ENCODE assay signal across 8 mouse cellular contexts in genomic region chr17:12791420-12791819, GRCm38 (mm10). TPM values are rescaled to one million over a fixed set of nuclear protein-coding genes. Genes with fewer than 3 reads are reported as not detected.
A peak's percentile ranks its signal among the peaks of the same experiment; 100 is the strongest.
DNase-seq lines count a peak whose midpoint lies in the region; ATAC-seq and TF ChIP-seq lines count a peak whose summit lies in the region.

No protein-coding gene starts in this region.

- H3K9ac ChIP-seq in hindbrain, embryonic 13.5 days, result no peak overlapping the region
- no peak overlapping the region for H3K9ac ChIP-seq in liver, embryonic 15.5 days
- H3K9ac ChIP-seq in stomach, postnatal 0 days (ENCODE audit: low read length), result no peak overlapping the region

- H3K36me3 ChIP-seq in hindbrain, embryonic 13.5 days, result no peaks in the 10 kb centered on the region
- H3K36me3 ChIP-seq in liver, embryonic 15.5 days (replicated peaks), result no peaks in the 10 kb centered on the region; the same call in 1 of the 2 replicates
- no peaks in the 10 kb centered on the region for H3K36me3 ChIP-seq in stomach, postnatal 0 days (ENCODE audit: control insufficient read depth, insufficient read depth, low read length)

- WGBS in cerebellum, adult 2 months, result 82% methylated on average over 4 of the region's 4 CpGs
- 71% methylated on average over 4 of the region's 4 CpGs for WGBS in hindbrain, embryonic 13.5 days
- WGBS in liver, embryonic 15.5 days (ENCODE audit: insufficient replicate concordance), result 49% methylated on average over 4 of the region's 4 CpGs
- 22% methylated on average over 4 of the region's 4 CpGs for WGBS in stomach, postnatal 0 days

- no peak for TF ChIP-seq CTCF in cerebellum, adult 2 months (IDR thresholded peaks at IDR 0.05; ENCODE audit: borderline replicate concordance, insufficient read depth, low read depth, low read length)
- TF ChIP-seq CTCF in stomach, postnatal 0 days (IDR thresholded peaks at IDR 0.05; ENCODE audit: low read depth), result no peak

- no peak overlapping the region for H3K4me2 ChIP-seq in hindbrain, embryonic 13.5 days
- no peak overlapping the region for H3K4me2 ChIP-seq in liver, embryonic 15.5 days
- H3K4me2 ChIP-seq in stomach, postnatal 0 days (replicated peaks; ENCODE audit: low read depth), result no peak overlapping the region

- ATAC-seq in hindbrain, embryonic 13.5 days (ENCODE audit: low FRiP score), result no peak
- no peak for ATAC-seq in liver, embryonic 15.5 days (ENCODE audit: insufficient read depth)
- ATAC-seq in stomach, postnatal 0 days (ENCODE audit: low FRiP score, low TSS enrichment), result peak; percentile 31; the same call in 1 of the 2 replicates

- H3K4me1 ChIP-seq in cerebellum, adult 2 months (ENCODE audit: control insufficient read depth, insufficient read depth, low read length), result peaks cover 9% of the 10 kb centered on the region; the same call in 1 of the 2 replicates
- peaks cover 29% of the 10 kb centered on the region for H3K4me1 ChIP-seq in hindbrain, embryonic 13.5 days (replicated peaks)
- H3K4me1 ChIP-seq in liver, embryonic 15.5 days (replicated peaks), result peaks cover 58% of the 10 kb centered on the region
- H3K4me1 ChIP-seq in stomach, postnatal 0 days (replicated peaks; ENCODE audit: control insufficient read depth, insufficient read depth), result peaks cover 25% of the 10 kb centered on the region

- TF ChIP-seq EP300 in stomach, postnatal 0 days (optimal IDR thresholded peaks at IDR 0.05), result peak; percentile 36

- H3K27me3 ChIP-seq in cerebellum, adult 2 months (ENCODE audit: control insufficient read depth, insufficient read depth, low read length), result no peaks in the 10 kb centered on the region
- no peaks in the 10 kb centered on the region for H3K27me3 ChIP-seq in hindbrain, embryonic 13.5 days
- H3K27me3 ChIP-seq in liver, embryonic 15.5 days, result no peaks in the 10 kb centered on the region
- H3K27me3 ChIP-seq in stomach, postnatal 0 days (ENCODE audit: control insufficient read depth, insufficient read depth, low read length), result no peaks in the 10 kb centered on the region

- H3K27ac ChIP-seq in cerebellum, adult 2 months (ENCODE audit: insufficient read depth, low read length), result 0 out of 2 replicates have a peak overlapping the region, but pooled peaks have one; percentile 3
- peak overlapping the region; percentile 80 for H3K27ac ChIP-seq in hindbrain, embryonic 13.5 days
- H3K27ac ChIP-seq in liver, embryonic 15.5 days (replicated peaks), result peak overlapping the region; percentile 70; the same call in 1 of the 2 replicates
- peak overlapping the region; percentile 82 for H3K27ac ChIP-seq in stomach, postnatal 0 days (replicated peaks)

- no peaks in the 10 kb centered on the region for H3K9me3 ChIP-seq in hindbrain, embryonic 13.5 days
- no peaks in the 10 kb centered on the region for H3K9me3 ChIP-seq in liver, embryonic 15.5 days (replicated peaks)
- H3K9me3 ChIP-seq in stomach, postnatal 0 days (ENCODE audit: control insufficient read depth, low read length), result no peaks in the 10 kb centered on the region

- no peak for DNase-seq in cerebellum, adult 2 months
- no peak for DNase-seq in cerebellum, adult 18-20 months
- DNase-seq in fibroblast of lung, adult 2 months (ENCODE audit: low read depth), result peak; percentile 91
- no peak for DNase-seq in stomach, postnatal 0 days (ENCODE audit: low spot score)
- no peak for DNase-seq in cerebellum, adult 8-10 months
- DNase-seq in layer of hippocampus, adult 11-12 months (ENCODE audit: low spot score), result no peak

- TF ChIP-seq POLR2A in cerebellum, adult 2 months (IDR thresholded peaks at IDR 0.05; ENCODE audit: borderline replicate concordance, insufficient read depth, low read length), result no peak

- H3K4me3 ChIP-seq in cerebellum, adult 2 months (replicated peaks; ENCODE audit: insufficient read depth, low read depth, low read length), result no peak overlapping the region
- no peak overlapping the region for H3K4me3 ChIP-seq in hindbrain, embryonic 13.5 days
- H3K4me3 ChIP-seq in liver, embryonic 15.5 days (replicated peaks), result no peak overlapping the region
- no peak overlapping the region for H3K4me3 ChIP-seq in stomach, postnatal 0 days (ENCODE audit: low read depth, low read length)

RNA-seq across cellular contexts. Expression of gene Igf2r, which starts 22.0 kb away (rescaled TPM):
- 18.1 and 19.7 TPM in 2 replicates for polyA plus RNA-seq in cerebellum, adult 2 months (2012; rRNA removed)
- 12.3 and 12.5 TPM in 2 replicates for polyA plus RNA-seq in hindbrain, embryonic 13.5 days (2015; fragmentation: Nextera tagmentation; extraction: Ambion mirVana)
- 13.0 and 15.6 TPM in 2 replicates for polyA plus RNA-seq in liver, embryonic 15.5 days (2015; fragmentation: Nextera tagmentation; extraction: Ambion mirVana)
- polyA plus RNA-seq in stomach, postnatal 0 days (2015; fragmentation: Nextera tagmentation; extraction: Ambion mirVana), result 9.4 and 9.6 TPM in 2 replicates

Comparison
In these comparisons a context has a peak if more than half of its experiments do, and no peak if none do; other contexts are left out.
1. H3K27ac ChIP-seq: peak in every context shown above with its lines; median percentile 82 in stomach, postnatal 0 days; 80 in hindbrain, embryonic 13.5 days; 70 in liver, embryonic 15.5 days; 3 in cerebellum, adult 2 months.